Mouse (Mus musculus) liver, postnatal 0 days (tissue): Measurements from ENCODE around the gene Tctex1d4.

Experiments
- CTCF ChIP-seq: sonication (generic); IDR thresholded peaks from 2 replicates; pipeline ENCODE4 v1.5.1; 2016; ENCODE audit warnings: antibody characterized with exemption, low read depth
- EP300 ChIP-seq: IDR thresholded peaks from 2 replicates; pipeline ENCODE4 v1.6.1; 2016; ENCODE audit warnings: antibody characterized with exemption, low read depth, mild to moderate bottlenecking

- TF ChIP-seq EP300 (no peak), CTCF (no peak)
Measured at GRCm38 (mm10) chr4:117149291-117150211, 23.0 kb downstream of the Tctex1d4 start.
